Mouse (Mus musculus) T-helper 1 cell (primary cell): ENCODE results near the gene Tmc2.

Source experiments
- in situ Hi-C: fragments of 300-600 bp; cut with MboI, MseI; formaldehyde crosslinking; loops from one replicate; pipeline ENCODE4 v1.15.1; 2025; ENCODE audit warnings: high pct_unique_total_duplicates

The Tmc2 gene

DNA sequence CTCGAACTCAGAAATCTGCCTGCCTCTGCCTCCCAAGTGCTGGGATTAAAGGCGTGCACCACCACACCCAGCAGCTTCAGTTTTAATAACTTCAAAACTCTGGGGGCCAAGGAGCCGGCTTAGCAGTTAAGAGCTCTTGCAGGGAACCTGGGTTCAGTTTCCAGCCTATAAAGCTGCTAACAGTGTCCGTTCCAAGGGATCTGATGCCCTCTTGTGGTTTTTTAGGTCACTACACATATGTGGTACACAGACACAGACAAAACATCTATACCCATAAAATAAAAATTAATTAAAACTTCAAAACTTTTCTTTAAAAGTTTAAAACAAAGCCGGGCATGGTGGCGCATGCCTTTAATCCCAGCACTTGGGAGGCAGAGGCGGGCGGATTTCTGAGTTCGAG, 51.9 kb downstream of the Tmc2 start:
- in situ Hi-C loops: no loop called here

DNA sequence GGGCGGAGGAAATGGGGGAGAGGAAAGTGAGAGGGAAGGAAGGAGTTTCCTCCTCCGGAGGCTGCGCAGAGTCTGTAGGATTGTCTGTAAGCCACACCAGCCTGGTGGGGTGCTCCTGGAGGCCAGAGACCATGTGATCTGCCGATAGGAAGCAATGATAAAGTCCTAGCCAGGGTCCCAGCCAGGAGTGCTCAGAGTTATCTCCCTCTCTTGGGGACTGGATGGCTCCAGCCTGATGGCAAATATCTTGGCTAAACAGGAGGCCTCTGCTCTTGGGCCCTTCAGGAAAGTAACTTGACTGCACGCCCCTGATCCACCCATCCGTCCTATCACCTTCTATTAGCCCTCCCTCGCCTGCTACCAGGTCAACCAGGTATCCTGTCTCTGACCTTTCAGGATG, 53.2 kb downstream of the Tmc2 start:
- in situ Hi-C loops: no loop called here

DNA sequence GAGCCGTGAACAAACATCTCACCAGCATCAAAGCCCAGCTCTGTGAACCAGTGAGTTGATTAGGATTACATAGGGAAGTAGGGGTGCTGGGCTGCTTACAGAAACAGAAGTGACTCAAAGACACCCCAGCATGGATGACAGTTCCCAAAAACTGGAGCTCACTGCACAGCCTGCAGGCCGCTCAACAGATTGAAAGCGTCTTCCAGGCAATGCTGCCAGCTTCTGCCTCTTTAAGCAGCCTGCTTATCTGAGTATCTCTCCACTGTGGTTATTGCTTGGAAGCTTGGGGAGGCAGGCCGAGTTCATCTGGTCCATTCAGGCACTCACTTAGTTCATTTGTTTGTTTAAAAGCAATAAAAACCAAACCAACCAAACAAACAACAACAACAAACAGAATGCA, 61.8 kb downstream of the Tmc2 start:
- in situ Hi-C loops: no loop called here

DNA sequence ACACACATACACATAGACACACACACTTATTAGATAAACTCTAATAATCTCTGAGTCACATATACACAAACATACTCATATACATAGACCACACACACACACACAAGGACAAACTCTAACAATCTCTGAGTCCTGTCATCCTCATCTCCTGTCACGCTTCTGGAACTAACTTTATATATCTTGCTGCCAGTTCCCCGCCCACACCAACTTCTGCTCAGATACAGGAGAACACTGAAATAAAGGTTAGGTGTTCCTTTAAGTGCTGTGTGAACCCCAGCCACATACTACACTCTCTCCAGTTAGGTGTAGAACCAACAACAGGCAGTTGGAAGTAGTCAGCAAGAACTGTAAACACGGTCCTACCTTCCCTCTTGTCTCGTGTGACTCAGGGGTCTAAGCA, 65.8 kb downstream of the Tmc2 start:
- in situ Hi-C loops: no loop called here

DNA sequence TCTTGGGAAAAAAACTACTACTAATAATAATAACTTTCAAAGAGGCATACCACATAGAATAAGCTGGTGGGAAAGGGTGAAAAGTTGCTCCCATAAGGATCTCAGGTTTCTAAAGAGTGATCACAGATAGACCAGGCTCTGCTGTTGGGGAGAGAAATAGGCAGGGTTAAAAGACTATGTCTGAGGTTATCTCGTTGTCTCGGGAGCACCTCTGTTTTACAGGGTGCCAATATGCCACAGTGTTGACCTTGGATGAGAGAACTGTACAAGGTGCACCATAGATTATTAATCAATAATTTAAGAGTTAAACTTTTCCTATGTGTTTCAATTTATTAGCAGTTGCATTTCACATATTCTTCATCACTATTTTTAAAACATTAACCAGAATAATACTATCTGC, 66.9 kb downstream of the Tmc2 start:
- in situ Hi-C loops: no loop called here

DNA sequence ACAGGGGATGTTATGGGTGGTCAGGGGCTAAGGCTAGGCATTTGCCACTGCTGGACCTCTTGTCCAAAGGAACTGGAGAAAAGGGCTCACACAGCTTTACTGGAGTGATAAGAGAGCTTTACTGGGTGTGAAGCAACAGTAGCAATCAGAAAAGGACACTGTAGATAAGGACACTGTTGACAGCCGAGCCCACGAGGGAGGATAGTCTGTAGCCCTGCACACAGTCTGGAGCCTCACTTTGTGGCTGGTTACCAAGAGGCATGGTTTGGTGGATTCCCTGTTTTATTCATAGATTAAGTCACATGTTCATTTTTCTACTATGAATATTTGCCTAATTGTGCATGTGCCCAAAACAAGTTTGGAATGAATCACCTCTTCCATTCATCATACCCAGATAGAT, 67.4 kb downstream of the Tmc2 start:
- in situ Hi-C loops: no loop called here

DNA sequence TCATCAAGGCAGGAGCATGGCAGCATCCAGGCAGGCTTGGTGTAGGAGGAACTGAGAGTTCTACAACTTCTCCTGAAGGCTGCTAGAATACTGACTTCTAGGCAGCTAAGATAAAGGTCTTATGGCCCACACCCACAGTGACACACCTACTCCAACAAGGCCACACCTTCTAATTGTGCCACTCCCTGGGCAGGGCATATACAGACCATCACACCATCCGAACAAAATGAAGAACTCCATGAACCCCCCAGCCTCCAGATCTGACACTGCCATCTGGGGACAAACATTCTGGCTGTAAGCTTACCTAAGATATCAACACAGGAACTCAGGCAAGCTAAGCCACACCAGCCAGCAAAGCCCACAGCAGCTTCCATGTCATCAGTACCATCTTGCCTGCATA, 70.5 kb downstream of the Tmc2 start:
- in situ Hi-C loops: no loop called here

DNA sequence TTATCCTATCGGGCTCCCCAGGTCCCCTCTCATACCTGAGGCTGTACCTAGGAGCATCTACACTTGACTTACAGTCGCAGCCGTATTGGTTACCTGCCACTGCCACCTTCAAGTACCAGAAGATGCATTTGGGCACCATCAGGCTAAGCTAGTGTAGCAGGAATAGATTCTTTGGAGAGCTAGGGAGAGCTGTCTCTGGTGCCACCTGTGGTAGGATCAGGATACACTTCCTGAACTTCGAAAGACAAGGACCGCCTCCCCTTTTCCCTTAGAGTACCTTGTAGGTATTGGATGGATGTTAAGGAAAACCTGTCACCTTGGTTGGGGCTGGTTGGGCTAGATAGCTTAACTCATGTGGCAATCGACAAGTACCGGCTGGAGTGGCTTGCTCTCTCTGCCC, 73.1 kb downstream of the Tmc2 start:
- in situ Hi-C loops: no loop called here

DNA sequence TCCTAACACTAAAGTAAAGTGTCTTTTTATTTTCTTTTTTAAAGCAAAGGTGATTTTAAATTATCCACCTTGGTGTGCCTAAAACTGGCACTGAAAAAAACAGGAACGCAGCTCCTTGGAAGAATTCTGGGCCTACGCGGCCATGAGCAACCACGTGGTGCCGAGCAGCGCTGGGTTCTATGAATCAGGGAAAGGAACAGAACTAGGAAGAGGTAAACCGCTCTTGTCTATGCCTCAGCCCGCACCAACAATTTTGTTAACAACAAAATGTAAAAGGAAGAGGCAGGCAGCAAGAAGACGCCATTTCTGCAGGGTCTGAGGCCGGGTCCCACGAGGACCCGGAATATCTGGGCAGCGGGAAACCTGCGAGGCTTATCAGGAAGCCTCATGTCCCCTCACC, 78.7 kb downstream of the Tmc2 start:
- in situ Hi-C loops: no loop called here

DNA sequence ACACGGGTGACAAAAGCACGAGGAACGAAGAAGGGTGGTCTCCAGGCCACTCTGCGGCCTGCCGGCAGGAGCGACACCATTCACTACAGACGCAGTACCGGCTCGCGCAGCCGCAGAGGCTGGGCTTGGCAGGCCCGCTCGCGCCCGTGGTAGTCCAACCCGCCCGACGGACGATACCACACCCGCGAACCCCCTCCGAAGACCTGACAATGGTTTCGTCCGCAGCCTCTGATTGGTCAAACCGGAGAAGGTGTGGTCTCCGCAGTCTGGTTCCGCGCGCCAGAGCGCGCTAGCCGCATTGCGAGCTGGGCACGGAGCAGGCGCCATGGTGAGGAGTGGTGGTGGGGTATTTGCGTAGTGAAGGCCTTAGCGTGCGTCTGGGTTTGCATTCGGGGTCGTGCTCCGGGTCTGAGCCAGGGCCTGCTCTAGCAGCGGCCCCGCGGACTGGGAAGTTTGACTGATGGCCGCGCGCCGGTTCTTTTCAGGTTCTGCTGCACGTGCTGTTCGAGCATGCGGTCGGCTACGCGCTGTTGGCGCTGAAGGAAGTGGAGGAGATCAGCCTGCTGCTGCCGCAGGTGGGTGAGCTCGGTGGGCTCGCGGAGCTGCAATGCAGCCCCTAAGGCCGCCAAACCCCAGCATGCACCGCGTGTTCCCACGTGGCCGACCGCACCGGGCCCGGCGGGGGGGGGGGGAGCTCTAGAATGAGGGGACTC, 79.3 kb downstream of the Tmc2 start, which contains the start of gene Nop56:
Gene Nop56 (plus strand): TSS at position 282 of the 713 bp plus-strand sequence.
- in situ Hi-C loops: no loop called here

DNA sequence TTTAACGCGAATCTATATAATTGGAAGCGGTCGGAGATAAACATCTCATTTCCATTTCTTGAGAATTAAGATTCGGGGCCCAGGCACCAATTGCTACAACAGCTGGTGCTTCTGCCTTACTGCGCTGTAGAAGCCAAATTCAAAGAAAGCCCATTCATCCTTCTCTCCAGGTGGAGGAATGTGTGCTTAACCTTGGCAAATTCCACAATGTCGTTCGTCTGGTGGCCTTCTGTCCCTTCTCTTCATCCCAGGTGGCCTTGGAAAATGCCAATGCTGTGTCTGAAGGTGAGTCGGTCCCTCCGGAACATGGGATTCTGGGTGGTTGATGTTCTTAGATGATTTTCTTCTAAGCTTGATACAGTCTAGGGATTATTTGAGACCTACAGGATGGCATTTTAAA, 79.9 kb downstream of the Tmc2 start:
- in situ Hi-C loops: loop anchor here (5.0 kb wide), 1 partner anchor 1083 kb away; no protein-coding TSS in a partner anchor

DNA sequence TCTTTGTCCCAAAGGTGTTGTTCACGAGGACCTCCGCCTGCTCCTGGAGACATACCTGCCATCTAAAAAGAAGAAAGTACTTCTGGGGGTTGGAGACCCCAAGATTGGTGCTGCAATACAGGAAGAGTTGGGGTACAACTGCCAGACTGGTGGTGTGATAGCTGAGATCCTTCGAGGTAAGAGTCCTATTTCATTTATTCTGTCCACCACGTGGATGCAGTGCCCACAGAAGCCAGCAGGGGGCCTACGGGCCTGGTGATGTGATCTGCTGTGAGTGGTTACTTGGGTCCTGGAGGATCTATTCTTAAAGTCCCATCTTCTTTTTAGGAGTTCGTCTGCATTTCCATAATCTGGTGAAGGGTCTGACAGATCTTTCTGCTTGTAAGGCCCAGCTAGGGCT, 80.7 kb downstream of the Tmc2 start:
- in situ Hi-C loops: loop anchor here (5.0 kb wide), 1 partner anchor 1083 kb away; no protein-coding TSS in a partner anchor

DNA sequence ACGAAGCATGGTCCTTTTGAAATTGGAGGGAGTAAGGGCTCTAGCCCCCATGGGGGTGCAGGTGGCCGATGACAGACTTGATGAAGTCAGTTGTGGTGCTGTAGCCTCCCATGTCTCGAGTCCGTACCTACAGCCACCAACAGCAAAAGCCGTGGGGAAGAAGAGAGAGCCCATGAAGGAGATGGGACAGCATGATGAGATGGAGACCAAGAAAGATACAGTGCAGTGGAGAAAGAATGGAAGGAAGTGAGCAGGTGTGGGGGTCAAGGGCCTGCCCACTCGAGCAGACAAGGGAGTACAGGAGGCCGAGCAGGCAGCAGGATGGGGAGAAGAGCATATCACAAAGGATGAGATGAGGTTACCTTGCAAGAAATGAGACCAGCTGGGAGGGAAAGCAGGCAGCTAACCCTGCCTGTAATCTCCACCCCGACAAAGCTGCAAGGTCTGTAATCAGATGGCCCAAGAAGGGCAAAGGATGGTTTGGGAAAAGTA, 84.7 kb downstream of the Tmc2 start:
- in situ Hi-C loops: loop anchor here (5.0 to 10.0 kb wide), 4 partner anchors 102 to 1087 kb away; partner anchors contain the start of genes Pced1a, Snrpb and Vps16

DNA sequence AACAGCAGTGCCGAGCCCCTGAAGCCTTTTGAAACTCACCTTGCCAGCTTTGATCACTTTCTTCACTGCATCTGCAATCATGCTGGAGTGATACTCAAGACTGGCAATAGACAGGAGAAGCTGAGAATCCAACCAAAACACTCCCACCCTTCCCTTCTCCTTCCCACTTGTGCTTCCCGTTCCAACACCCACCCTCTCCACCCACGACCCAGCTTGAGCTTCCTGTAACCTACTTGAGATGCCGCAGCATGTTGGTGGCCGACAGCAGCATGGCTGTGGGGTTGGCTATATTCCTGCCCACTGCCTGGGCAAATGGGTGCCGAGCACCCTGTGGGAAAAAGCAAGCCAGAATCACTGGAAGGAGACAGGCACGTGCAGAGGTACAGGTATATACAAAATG, 85.2 kb downstream of the Tmc2 start:
- in situ Hi-C loops: loop anchor here (5.0 to 10.0 kb wide), 3 partner anchors 103 to 375 kb away; partner anchors contain the start of genes Pced1a, Snrpb and Vps16

DNA sequence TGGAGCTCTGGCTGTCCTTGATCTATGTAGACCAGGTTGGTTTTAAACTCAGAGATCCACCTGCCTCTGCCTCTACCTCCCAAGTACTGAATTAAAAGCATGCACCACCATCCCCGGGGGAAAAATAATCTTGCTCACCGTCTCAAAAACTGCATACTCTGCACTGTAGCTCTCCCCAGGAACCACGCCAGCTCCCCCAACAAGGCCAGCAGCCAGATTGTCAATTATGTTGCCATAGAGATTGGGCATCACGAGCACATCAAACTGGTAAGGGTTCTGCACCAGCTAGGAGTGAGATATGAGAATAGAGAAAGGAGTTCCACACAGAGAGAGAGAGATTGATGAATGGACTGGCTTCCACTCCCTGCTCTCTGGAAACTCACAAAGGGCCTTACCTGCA, 85.8 kb downstream of the Tmc2 start:
- in situ Hi-C loops: loop anchor here (5.0 to 10.0 kb wide), 3 partner anchors 104 to 374 kb away; partner anchors contain the start of genes Pced1a, Snrpb and Vps16

DNA sequence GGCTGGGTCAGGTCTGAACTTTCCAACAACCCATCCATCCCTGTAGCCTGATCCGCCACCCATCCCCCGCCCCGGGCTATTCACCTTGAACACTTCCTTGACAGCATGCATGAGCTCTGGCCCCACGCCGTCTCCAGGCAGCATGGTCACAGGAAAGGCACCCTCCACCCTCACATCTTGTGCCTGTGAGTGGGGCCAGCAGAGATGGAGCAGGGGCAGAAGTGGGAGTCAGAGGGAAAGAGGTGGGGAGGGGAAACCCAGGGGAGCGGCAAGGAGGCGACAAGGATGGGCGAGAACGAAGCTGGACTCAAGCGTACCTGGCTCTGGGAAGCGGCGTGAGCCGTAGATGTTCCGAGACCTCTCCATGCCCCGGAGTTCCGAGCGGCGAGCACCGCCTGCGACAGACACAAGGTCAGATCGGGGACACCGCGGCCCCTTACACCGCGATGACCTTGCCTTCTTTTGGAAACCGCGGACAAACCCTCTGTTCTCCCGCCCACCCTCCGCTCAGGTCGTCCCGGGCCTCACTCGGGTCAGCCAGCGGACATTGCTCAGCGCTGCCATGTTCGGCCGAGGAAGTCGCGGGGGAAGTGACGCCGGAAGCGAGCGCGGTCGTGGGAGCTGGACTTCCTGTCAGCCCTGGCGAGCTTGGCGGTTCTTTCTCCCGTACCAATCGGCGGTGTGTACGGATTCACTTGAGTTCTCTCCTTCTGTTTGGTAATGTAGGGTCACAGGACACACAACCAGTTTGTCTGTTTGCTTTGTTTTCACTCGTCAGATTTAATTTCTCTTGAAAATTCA, 89.1 kb downstream of the Tmc2 start, which contains the start of gene Idh3b:
Gene Idh3b (minus strand): TSS at position 694 of the 801 bp plus-strand sequence.
- in situ Hi-C loops: loop anchor here (5.0 to 10.0 kb wide), 3 partner anchors 107 to 371 kb away; partner anchors contain the start of genes Pced1a, Snrpb and Vps16

DNA sequence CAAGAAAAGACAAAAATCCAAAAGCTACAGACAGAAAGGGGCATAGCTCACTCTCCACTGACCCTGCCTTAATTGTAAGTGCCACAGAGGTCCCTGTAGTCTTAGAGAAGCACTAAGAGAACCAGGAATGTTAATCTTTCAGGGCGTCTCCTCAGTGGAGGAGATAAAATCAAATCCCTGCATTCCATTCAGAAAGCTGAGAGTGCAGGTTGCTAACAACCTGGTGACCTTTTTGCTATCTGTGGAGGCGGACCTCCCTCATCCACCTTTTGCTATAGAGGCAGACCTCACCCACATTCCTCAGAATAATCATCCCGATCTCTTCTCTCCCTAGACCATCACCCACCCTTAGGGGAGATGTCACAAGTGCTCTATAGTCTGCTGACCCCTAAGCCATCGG, 94.1 kb downstream of the Tmc2 start:
- in situ Hi-C loops: loop anchor here (10.0 kb wide), 1 partner anchor 366 kb away; no protein-coding TSS in a partner anchor

DNA sequence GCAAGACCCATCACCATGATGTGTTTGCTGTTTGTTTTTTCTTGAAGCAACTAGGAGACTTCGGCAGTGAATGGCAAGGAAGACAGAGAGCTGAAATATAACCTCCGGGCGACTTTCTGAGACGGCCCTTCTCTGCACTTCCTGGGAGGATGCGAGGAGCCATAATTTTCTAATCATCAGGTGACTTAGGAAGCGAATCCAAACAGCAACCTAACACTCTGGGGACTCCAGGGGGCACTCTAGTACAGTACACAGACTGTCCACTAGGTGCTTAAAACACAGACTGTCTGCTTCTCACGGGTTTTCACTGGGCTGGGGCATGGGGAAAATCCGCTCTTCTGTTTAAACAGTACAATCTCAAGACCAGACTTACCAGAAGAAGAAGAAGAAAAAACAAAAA, 96.4 kb downstream of the Tmc2 start:
- in situ Hi-C loops: no loop called here

DNA sequence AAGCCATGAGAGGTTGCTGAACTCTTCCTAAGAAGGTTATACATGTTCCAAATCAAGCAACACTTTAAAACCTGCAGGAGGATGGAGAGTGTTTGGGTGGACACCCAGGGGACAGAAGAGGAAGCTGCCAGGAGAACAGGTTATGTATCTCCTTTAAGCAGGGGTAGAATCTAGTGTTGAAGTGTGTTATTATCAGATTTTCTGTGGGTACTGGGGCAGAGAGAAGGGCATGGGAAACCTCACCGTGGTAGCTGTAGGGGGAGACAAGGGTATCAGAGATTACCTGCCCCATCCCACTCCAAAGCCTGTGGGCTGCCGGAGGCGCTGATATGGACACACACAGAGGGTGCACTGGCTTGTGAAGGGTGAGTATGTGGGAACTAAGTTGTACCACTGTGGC, 98.0 kb downstream of the Tmc2 start:
- in situ Hi-C loops: no loop called here

DNA sequence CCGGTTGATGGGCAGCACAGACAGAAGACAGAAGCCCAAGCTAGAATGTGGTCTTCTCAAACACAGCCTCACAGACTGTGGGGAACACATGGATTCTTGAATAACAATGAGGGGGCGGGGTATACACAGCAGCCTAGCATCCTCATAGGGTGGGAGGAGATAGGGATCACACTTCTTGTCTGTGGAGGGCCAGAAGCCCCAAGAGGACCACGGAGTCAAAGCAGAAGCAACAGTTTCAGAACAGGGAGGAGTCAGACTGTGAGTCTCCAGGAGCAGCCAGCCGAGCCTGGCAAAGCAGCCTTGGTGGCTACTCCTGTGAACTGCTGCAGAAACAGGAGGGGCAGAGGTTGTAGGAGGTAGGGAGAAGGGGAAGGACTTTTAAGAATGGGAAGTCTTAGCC, 98.5 kb downstream of the Tmc2 start:
- in situ Hi-C loops: no loop called here

DNA sequence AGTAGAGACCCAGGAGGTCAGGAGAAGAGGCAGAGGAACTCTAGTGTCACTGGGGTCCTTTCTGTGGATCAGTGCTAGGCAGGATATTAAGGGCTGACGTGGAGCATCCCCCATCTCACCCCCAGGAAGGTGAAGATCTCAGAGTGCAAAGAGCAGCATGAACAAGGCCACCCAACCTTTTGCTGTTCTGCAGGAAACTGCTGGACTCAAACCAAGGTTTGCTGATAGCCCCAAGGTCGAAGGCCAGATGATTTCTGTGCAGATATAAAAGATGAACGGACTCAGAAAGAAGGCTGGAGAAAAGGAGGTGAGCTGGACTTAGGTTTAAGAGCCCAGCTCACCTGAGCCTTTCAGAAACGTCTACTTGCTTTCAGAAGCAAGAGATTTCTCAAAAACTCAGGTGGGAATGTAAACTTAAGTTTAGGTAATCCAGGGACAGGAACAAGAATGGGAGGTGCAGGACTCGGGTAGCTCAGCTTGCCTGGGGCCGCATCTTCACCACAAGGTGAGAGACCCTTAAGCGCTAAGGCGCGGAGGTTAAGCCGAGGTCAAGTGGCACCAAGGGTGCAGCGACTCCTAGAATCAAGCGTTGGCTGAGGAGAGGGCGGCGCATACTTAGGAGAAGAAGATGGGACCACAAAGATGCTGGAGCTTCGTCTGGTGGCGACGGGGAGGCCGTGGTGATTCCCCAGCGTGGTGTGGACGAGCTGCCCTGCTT, 99.4 kb downstream of the Tmc2 start:
- in situ Hi-C loops: no loop called here

DNA sequence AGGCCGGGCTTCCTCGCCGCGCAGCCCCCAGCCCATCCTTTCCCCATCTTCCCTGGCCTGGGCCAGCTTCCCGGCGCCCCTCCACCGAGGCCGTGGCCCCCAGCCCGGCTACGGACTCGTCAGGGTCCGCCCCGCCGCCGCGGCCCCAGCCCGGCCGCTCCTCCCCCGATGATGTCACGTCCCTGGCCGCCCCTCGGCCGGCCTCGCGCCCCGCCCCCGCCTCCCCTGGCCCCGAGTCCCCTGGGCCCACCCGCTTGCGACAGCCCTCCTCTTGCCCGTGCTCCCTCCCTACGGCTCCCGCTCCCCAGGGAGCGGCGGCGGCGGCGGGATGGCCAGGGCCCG, 99.9 kb downstream of the Tmc2 start, which contains the start of gene Ebf4:
Gene Ebf4 (plus strand): TSS at position 234 of the 342 bp plus-strand sequence.
- in situ Hi-C loops: no loop called here
